Mouse (Mus musculus) kidney, embryonic 16.5 days (tissue): Measurements from ENCODE around the gene Alg14. TPM values are rescaled to one million over a fixed set of nuclear protein-coding genes. Genes with fewer than 3 reads are reported as not detected.

Source experiments
- ATAC-seq: fragments of 200-750 bp; cut with Nextera tagmentation; 2 replicates; pipeline ENCODE4 v1.8.0; 2017; ENCODE audit warnings: moderate TSS enrichment; ENCODE audit not compliant: low FRiP score, low TSS enrichment
- H3K27ac ChIP-seq: fragments of 300-500 bp; sonication (generic); 2 replicates; pipeline ENCODE4 v1.5.1; 2014; ENCODE audit warnings: low read length
- H3K27me3 ChIP-seq: fragments of 300-500 bp; sonication (generic); 2 replicates; pipeline ENCODE4 v1.6.1; 2014; ENCODE audit warnings: low read length, control low read depth, mixed read lengths; ENCODE audit not compliant: insufficient read depth
- H3K36me3 ChIP-seq: fragments of 300-500 bp; sonication (generic); 2 replicates; pipeline ENCODE4 v1.6.1; 2014; ENCODE audit warnings: low read length, control low read depth, mixed read lengths; ENCODE audit not compliant: insufficient read depth
- H3K4me1 ChIP-seq: fragments of 300-500 bp; sonication (generic); 2 replicates; pipeline ENCODE4 v1.6.1; 2014; ENCODE audit warnings: low read length, control low read depth, mixed read lengths; ENCODE audit not compliant: insufficient read depth
- H3K4me2 ChIP-seq: fragments of 300-500 bp; sonication (generic); replicated peaks from 2 replicates; pipeline ENCODE4 v1.6.1; 2014; ENCODE audit warnings: low read depth, low read length
- H3K4me3 ChIP-seq: fragments of 300-500 bp; sonication (generic); 2 replicates; pipeline ENCODE4 v1.5.1; 2014; ENCODE audit warnings: mild to moderate bottlenecking, low read length
- H3K9ac ChIP-seq: fragments of 300-500 bp; sonication (generic); replicated peaks from 2 replicates; pipeline ENCODE4 v1.6.1; 2014; ENCODE audit warnings: low read length
- H3K9me3 ChIP-seq: fragments of 300-500 bp; sonication (generic); 2 replicates; pipeline ENCODE4 v1.6.1; 2016; ENCODE audit warnings: low read length, control low read depth
- WGBS: fragments of 180-500 bp; shearing (Covaris S2); extraction: QIAGEN DNeasy Blood & Tissue Kit; methylation state at CpG from one replicate; pipeline ENCODE4 v1.1.7; 2014; 5-methylcytosine and 5-hydroxymethylcytosine counted together
- polyA plus RNA-seq: library from polyadenylated mRNA; unstranded; fragments of >200 nt; fragmentation: Nextera tagmentation; extraction: Ambion mirVana; gene quantifications from 2 replicates; pipeline ENCODE4 v1.2.1, GENCODE M21; 2015

Alg14 gene
- 42.0 and 43.5 TPM in 2 replicates for polyA plus RNA-seq

DNA sequence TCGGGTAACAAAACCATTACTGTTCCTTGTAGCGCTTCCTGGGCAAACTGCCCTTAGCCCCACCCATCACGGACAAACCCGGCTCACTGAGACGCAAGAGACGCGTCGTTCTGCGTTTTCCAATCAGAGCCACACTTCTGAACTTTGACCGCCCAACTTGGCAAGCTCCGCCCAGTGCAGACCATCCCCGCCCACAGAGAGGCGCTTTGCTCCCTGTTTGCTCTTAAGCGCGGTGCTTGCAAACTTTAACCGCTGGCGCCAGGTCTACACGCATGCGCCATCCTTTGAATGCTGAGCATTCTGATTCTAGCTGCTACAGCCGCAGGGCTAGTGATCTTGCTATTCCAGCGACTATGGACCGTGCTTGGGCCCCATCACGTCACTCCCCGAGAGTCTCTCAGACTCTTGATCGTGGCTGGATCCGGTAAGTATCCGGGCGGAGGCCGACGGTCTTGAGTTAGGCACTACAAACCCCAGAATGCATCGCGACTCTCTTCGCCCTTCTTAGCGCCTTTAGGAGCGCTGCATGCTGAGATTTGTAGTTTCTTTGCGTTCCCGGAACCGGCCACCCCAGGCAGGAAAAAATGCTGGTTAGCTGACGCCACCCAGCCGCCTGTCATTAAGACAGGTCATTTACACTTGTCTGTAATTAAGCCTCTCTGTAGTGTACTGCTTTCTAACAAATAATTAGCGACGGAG, at the start of gene Alg14:
Alg14 (plus strand) TSS at position 214 of the 699 bp plus-strand sequence.
- H3K4me1 ChIP-seq = 0 out of 2 replicates have a peak, but pooled peaks cover 5% of the 10 kb centered on the region
- under 1% methylated on average over 42 of the region's 42 CpGs for WGBS
- H3K9me3 ChIP-seq = no peaks in the 10 kb centered on the region
- peak within 1 kb of the TSS; percentile 98 for H3K27ac ChIP-seq
- H3K9ac ChIP-seq = peak within 1 kb of the TSS; percentile 85
- no peaks in the 10 kb centered on the region for H3K36me3 ChIP-seq
- H3K27me3 ChIP-seq = no peaks in the 10 kb centered on the region
- ATAC-seq = peak; percentile 98
- H3K4me3 ChIP-seq = peak within 1 kb of the TSS; percentile 69
- H3K4me2 ChIP-seq = peak within 1 kb of the TSS; percentile 61

DNA sequence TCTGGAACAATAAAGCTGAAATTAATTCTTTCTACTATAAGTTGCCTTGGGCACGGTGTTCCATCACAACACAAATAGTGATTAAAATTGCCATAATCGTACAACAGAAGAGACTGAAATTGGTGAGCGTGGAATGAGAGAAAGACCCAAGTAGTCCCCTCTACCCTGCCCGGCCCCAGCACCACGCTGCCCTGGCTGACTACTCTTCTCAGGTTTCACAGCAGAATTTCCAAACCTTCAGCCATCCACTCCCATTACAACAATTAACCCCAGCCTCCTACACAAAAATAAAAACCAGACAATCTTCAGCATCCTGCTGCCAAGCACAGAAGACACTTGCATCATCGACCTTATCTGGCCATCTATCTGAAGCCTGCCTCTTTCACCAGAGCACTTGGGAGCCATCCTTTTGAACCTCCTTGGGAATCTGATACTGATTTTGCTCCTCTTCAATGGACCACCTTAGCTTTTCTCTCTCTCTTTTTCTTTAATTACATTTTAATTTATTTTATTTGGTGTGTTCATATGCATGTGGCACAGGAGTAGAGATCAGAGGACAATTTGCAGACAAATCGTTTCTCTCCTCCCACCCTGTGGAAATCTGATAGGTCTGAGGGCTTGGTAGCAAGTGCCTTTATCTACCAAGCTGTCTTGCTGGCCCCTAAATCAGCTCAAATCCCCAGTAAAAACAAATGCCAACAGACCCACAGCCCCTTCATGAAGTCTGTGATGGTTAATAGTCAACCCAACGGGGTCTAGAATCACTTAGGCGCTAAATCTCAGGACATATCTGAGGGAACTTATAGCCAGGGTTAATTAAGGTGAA, 49.2 kb upstream of the Alg14 start:
- Histone ChIP-seq H3K4me1 (peaks cover 29% of the 10 kb centered on the region), H3K4me2 (no peak overlapping the region), H3K27me3 (no peaks in the 10 kb centered on the region), H3K9ac (no peak overlapping the region), H3K4me3 (no peak overlapping the region), H3K27ac (no peak overlapping the region), H3K9me3 (no peaks in the 10 kb centered on the region), H3K36me3 (no peaks in the 10 kb centered on the region)
- peak; percentile 47; the same call in 1 of the 2 replicates for ATAC-seq
- WGBS = 24% methylated on average over 9 of the region's 9 CpGs

DNA sequence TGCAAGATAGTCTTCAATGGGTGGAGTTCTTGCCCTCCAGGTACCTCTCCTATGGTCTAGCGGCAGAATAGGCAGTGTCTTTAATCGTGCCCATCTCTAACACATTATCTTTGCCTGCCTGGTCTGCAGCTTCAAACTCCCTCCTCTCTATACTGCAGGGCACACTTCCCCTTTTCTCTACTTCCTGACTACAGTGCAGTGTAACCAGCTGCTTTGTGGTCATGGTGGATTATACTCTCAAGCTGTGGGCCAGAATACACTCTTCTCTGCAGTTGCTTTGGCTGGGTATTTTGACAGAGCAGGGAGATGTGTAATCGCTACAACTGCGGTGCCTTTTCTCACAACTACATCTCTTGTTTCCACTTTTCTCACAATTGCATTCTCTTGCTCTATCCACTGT, 48.6 kb upstream of the Alg14 start:
- Histone ChIP-seq H3K9ac (no peak overlapping the region), H3K4me1 (peaks cover 29% of the 10 kb centered on the region), H3K27me3 (no peaks in the 10 kb centered on the region), H3K36me3 (no peaks in the 10 kb centered on the region), H3K9me3 (no peaks in the 10 kb centered on the region), H3K27ac (no peak overlapping the region), H3K4me3 (no peak overlapping the region), H3K4me2 (no peak overlapping the region)
- 73% methylated on average over 4 of the region's 4 CpGs for WGBS
- ATAC-seq = peak; percentile 36

DNA sequence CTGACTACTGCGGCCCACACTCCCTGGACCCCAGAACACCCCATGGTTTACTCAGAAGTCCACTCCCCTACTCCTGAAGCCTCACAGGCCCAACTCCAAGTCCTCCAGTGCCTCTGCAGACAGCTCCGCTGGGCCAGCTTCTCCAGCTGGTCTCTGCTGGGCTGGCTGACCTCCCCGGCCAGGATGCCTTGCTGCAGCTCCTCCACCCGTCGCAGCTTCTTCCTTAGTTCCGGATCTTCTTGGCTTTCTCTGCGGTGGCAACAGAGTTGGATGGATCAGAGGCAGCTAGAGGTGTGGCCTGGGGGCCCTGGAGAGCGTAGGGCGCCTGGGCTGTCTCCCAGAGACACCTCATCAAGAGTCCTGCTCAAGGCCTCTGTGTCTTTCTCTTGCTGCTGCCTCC, 41.5 kb upstream of the Alg14 start:
- Histone ChIP-seq H3K27me3 (no peaks in the 10 kb centered on the region), H3K9ac (no peak overlapping the region), H3K27ac (no peak overlapping the region), H3K9me3 (no peaks in the 10 kb centered on the region), H3K4me3 (no peak overlapping the region), H3K4me1 (no peaks in the 10 kb centered on the region), H3K36me3 (no peaks in the 10 kb centered on the region), H3K4me2 (no peak overlapping the region)
- ATAC-seq = no peak; the same call in 1 of the 2 replicates
- WGBS = 85% methylated on average over 9 of the region's 9 CpGs

DNA sequence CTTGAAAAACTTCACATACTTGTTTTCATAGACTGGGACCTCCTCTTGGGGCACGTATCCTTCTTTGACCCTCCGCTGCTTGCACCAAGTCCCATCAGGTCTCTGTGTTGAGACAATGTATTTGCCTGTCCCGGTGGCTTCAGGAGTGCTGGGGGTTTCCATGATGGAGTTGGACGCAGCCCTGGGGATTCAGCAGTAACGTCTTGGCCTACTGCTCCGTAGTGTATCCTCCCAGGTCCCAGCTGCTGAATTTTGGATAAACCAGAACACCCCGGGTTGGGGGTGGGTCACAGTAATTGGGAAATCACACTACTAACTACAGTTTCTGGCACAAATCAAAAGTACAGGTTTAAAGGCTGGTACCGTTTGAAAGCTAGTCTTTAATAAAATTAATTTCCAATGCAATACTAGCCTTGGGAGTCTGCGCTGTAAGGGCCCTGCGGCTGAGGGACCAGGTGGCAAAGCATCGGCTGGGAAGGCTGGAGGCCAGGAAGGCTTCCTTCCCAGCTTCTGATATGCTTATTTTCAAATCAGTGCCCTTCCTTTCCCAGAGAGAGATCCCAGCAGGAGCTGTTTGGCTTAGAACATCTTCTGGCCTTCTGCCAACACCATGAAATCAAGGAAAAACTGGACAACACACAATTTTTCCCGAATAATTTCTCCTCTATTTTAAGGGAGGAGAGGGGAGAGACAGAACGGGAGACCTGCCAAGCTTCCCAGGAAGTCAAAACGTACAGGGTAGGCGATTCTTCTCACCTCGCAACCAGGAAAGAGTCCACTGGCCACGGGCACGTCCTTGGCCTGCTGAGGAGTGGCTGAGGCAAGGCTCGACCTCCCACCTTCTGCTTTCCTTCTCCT, 40.8 kb upstream of the Alg14 start:
- no peak overlapping the region for H3K4me3 ChIP-seq
- H3K27ac ChIP-seq = no peak overlapping the region
- 70% methylated on average over 19 of the region's 19 CpGs for WGBS
- no peaks in the 10 kb centered on the region for H3K4me1 ChIP-seq
- H3K36me3 ChIP-seq = no peaks in the 10 kb centered on the region
- H3K9ac ChIP-seq = no peak overlapping the region
- no peak overlapping the region for H3K4me2 ChIP-seq
- H3K9me3 ChIP-seq = no peaks in the 10 kb centered on the region
- no peaks in the 10 kb centered on the region for H3K27me3 ChIP-seq
- no peak; the same call in 1 of the 2 replicates for ATAC-seq

DNA sequence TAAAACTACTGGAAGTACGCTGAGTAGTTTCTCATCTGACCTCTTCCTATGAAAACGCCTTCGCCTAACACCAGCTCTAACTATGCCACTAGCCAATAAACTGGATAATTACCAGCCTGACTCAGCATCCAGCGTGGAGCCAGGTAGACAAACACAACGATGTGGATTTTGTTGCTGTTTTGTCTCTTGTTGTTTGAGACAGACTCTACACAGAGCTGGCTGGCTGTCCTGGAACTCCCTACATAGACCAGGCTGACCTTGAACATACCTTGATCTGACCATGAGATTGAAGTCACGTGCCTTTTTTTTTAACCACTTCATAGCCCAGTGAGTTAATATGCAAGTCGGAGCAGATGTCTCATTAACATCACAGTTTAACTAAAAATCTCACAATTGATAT, 36.1 kb upstream of the Alg14 start:
- Histone ChIP-seq H3K36me3 (no peaks in the 10 kb centered on the region), H3K27me3 (peaks cover 14% of the 10 kb centered on the region), H3K9me3 (no peaks in the 10 kb centered on the region), H3K9ac (no peak overlapping the region), H3K27ac (no peak overlapping the region), H3K4me1 (peaks cover 8% of the 10 kb centered on the region; the same call in 1 of the 2 replicates), H3K4me2 (no peak overlapping the region), H3K4me3 (no peak overlapping the region)
- WGBS = 81% methylated on average over 7 of the region's 7 CpGs
- ATAC-seq = no peak

DNA sequence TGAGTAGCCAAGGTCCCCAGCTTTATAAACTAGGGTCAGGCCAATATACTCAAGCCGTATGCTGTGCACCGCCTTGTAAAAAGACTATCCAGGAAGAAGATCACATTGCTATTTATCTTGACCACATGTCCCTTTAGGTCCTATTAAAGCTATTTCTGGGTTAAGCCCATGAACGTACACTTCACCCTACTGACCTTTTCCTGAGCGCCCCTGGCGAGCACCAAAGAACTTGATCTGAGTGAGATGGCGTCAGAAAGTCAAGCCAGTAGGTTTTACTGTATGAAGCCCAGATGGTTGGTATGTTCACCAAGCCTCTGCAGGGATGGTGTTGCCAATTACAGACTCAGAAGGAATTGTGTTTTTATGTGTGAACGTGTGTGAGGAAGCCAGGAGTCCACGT, 35.4 kb upstream of the Alg14 start:
- 80% methylated on average over 8 of the region's 8 CpGs for WGBS
- Histone ChIP-seq H3K27ac (no peak overlapping the region), H3K4me1 (peaks cover 8% of the 10 kb centered on the region; the same call in 1 of the 2 replicates), H3K9me3 (no peaks in the 10 kb centered on the region), H3K4me2 (no peak overlapping the region), H3K9ac (no peak overlapping the region), H3K36me3 (no peaks in the 10 kb centered on the region), H3K4me3 (no peak overlapping the region), H3K27me3 (peaks cover 21% of the 10 kb centered on the region)
- ATAC-seq = no peak

DNA sequence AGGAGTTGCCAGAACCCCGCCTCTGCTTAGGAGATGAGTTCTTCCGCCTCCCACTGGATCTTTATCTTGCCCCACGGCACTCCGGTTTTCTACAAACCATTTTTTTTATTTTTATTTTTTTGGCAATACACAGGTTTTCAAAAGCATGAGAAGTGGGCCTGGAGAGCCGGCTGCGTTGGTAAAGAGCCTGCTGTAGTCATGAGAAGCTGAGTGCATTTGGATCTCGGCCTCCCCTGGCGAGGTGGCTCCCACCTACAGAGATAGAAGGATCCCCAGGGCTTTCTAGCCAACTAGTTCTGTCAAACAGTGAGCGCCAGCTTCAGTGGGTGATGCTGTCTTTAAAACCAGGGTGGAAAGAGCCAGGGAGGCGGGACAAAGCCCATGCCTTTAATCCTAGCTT, 34.2 kb upstream of the Alg14 start:
- ATAC-seq = no peak
- Histone ChIP-seq H3K36me3 (no peaks in the 10 kb centered on the region), H3K4me1 (peaks cover 15% of the 10 kb centered on the region), H3K27ac (no peak overlapping the region), H3K4me2 (no peak overlapping the region), H3K9me3 (no peaks in the 10 kb centered on the region), H3K4me3 (no peak overlapping the region), H3K9ac (no peak overlapping the region), H3K27me3 (peaks cover 31% of the 10 kb centered on the region)
- 86% methylated on average over 10 of the region's 10 CpGs for WGBS
